Mouse (Mus musculus) MEL (cell line): ENCODE measurements around the gene Bves. TPM values are rescaled to one million over a fixed set of nuclear protein-coding genes. Genes with fewer than 3 reads are reported as not detected.

Source experiments
- DNase-seq: peaks from one replicate; pipeline ENCODE4 v3.0.0; 2011; ENCODE audit warnings: low read depth, low spot score
- H3K27ac ChIP-seq: 2 replicates; pipeline ENCODE4 v1.5.1; 2012; ENCODE audit warnings: low read depth, mild to moderate bottlenecking, control low read depth, low read length, moderate library complexity; ENCODE audit not compliant: control insufficient read depth
- H3K27me3 ChIP-seq, 2 experiments: fragments of 150-350 bp in 1 of 2; sonication (generic) in 1 of 2; 2 replicates each; pipeline ENCODE4 v1.6.1; 2012; ENCODE audit warnings: low read length in 2 of 2, mild to moderate bottlenecking in 2 of 2, improper control_type of control experiment in 1 of 2, moderate library complexity in 1 of 2; ENCODE audit not compliant: insufficient read depth in 2 of 2, control insufficient read depth in 1 of 2
- H3K36me3 ChIP-seq, 2 experiments: 2 replicates each; pipeline ENCODE4 v1.6.1; 2012 to 2014; ENCODE audit warnings: low read length in 2 of 2, improper control_type of control experiment in 1 of 2, inconsistent platforms in 1 of 2, mild to moderate bottlenecking in 1 of 2; ENCODE audit not compliant: insufficient read depth in 2 of 2, control insufficient read depth in 1 of 2
- H3K4me1 ChIP-seq, 2 experiments: fragments of 150-350 bp in 1 of 2; sonication (generic) in 1 of 2; 2 replicates each; pipeline ENCODE4 v1.6.1; 2012; ENCODE audit warnings: low read length in 2 of 2, improper control_type of control experiment in 1 of 2, mild to moderate bottlenecking in 1 of 2; ENCODE audit not compliant: insufficient read depth in 2 of 2, control insufficient read depth in 1 of 2
- H3K4me3 ChIP-seq, 2 experiments: fragments of 150-350 bp in 1 of 2; sonication (generic) in 1 of 2; 2 replicates each; pipeline ENCODE4 v1.5.1; 2012; ENCODE audit warnings: low read depth in 2 of 2, low read length in 2 of 2, mild to moderate bottlenecking in 2 of 2, moderate library complexity in 2 of 2, control low read depth in 1 of 2, improper control_type of control experiment in 1 of 2; ENCODE audit not compliant: control insufficient read depth in 1 of 2, insufficient read depth in 1 of 2
- H3K79me2 ChIP-seq: 2 replicates; pipeline ENCODE4 v1.6.1; 2012; ENCODE audit warnings: mild to moderate bottlenecking, low read length, moderate library complexity; ENCODE audit not compliant: control insufficient read depth, poor library complexity, insufficient read depth
- H3K9ac ChIP-seq: 2 replicates; pipeline ENCODE4 v1.6.1; 2012; ENCODE audit warnings: low read depth, mild to moderate bottlenecking, control low read depth, low read length, moderate library complexity; ENCODE audit not compliant: control insufficient read depth, poor library complexity, severe bottlenecking
- H3K9me3 ChIP-seq: fragments of 150-350 bp; sonication (generic); replicated peaks from 2 replicates; pipeline ENCODE4 v1.6.1; 2012; ENCODE audit warnings: mild to moderate bottlenecking, low read length, improper control_type of control experiment, moderate library complexity; ENCODE audit not compliant: insufficient read depth
- BHLHE40 ChIP-seq: IDR thresholded peaks from 2 replicates; pipeline ENCODE4 v1.6.1; 2012; ENCODE audit warnings: low read depth, mild to moderate bottlenecking, inconsistent platforms, low read length, improper control_type of control experiment, borderline replicate concordance
- CHD2 ChIP-seq: IDR thresholded peaks from 2 replicates; pipeline ENCODE4 v1.6.1; 2011; ENCODE audit warnings: low read length, improper control_type of control experiment
- EP300 ChIP-seq, 2 experiments: IDR thresholded peaks; 2 replicates each; pipeline ENCODE4 v1.6.1; 2011; ENCODE audit warnings: improper control_type of control experiment in 2 of 2, low read length in 2 of 2, low read depth in 1 of 2, mild to moderate bottlenecking in 1 of 2
- ETS1 ChIP-seq: IDR thresholded peaks from 2 replicates; pipeline ENCODE4 v1.6.1; 2012; ENCODE audit warnings: low read depth, mild to moderate bottlenecking, inconsistent platforms, low read length, improper control_type of control experiment, moderate library complexity
- GABPA ChIP-seq: IDR thresholded peaks from 2 replicates; pipeline ENCODE4 v1.6.1; 2012; ENCODE audit warnings: low read depth, mild to moderate bottlenecking, inconsistent platforms, low read length, improper control_type of control experiment, moderate library complexity
- GATA1 ChIP-seq: IDR thresholded peaks from 2 replicates; pipeline ENCODE4 v1.6.1; 2011; ENCODE audit warnings: low read depth, low read length, improper control_type of control experiment
- KAT2A ChIP-seq: conservative IDR thresholded peaks from 2 replicates; pipeline ENCODE4 v1.6.1; 2012; ENCODE audit warnings: low read depth, low read length, improper control_type of control experiment, inconsistent platforms
- MAZ ChIP-seq: IDR thresholded peaks from 2 replicates; pipeline ENCODE4 v1.6.1; 2012; ENCODE audit warnings: low read depth, mild to moderate bottlenecking, inconsistent platforms, low read length, improper control_type of control experiment
- MXI1 ChIP-seq: IDR thresholded peaks from 2 replicates; pipeline ENCODE4 v1.6.1; 2011; ENCODE audit warnings: mild to moderate bottlenecking, low read depth, low read length, improper control_type of control experiment
- MYB ChIP-seq: IDR thresholded peaks from 2 replicates; pipeline ENCODE4 v1.6.1; 2011; ENCODE audit warnings: mild to moderate bottlenecking, low read depth, low read length, improper control_type of control experiment
- MYC ChIP-seq: IDR thresholded peaks from 2 replicates; pipeline ENCODE4 v1.6.1; 2011; ENCODE audit warnings: low read depth, mild to moderate bottlenecking, low read length, improper control_type of control experiment, moderate library complexity
- NRF1 ChIP-seq: IDR thresholded peaks from 2 replicates; pipeline ENCODE4 v1.6.1; 2014; ENCODE audit warnings: low read depth, mild to moderate bottlenecking, inconsistent platforms, low read length, improper control_type of control experiment, moderate library complexity; ENCODE audit not compliant: poor library complexity, insufficient read depth, severe bottlenecking
- POLR2A ChIP-seq, 2 experiments: IDR thresholded peaks; 2 replicates each; pipeline ENCODE4 v1.6.1; 2011 to 2012; ENCODE audit warnings: low read length in 2 of 2, mild to moderate bottlenecking in 2 of 2, control low read depth in 1 of 2, improper control_type of control experiment in 1 of 2, low read depth in 1 of 2, moderate library complexity in 1 of 2; ENCODE audit not compliant: control insufficient read depth in 1 of 2, insufficient read depth in 1 of 2, poor library complexity in 1 of 2
- POLR2AphosphoS2 ChIP-seq: IDR thresholded peaks from 2 replicates; pipeline ENCODE4 v1.6.1; 2011; ENCODE audit warnings: low read length, improper control_type of control experiment
- SMC3 ChIP-seq: IDR thresholded peaks from 2 replicates; pipeline ENCODE4 v1.6.1; 2011; ENCODE audit warnings: low read depth, low read length, improper control_type of control experiment
- TBP ChIP-seq: IDR thresholded peaks from 2 replicates; pipeline ENCODE4 v1.8.0; 2011; ENCODE audit warnings: low read depth, low read length, improper control_type of control experiment
- UBTF ChIP-seq: IDR thresholded peaks from 2 replicates; pipeline ENCODE4 v1.6.1; 2012; ENCODE audit warnings: low read depth, mild to moderate bottlenecking, inconsistent platforms, low read length, improper control_type of control experiment, moderate library complexity, borderline replicate concordance; ENCODE audit not compliant: insufficient read depth
- USF1 ChIP-seq: IDR thresholded peaks from 2 replicates; pipeline ENCODE4 v1.6.1; 2014; ENCODE audit warnings: low read depth, mild to moderate bottlenecking, inconsistent platforms, low read length, improper control_type of control experiment, moderate library complexity
- USF2 ChIP-seq, 2 experiments: IDR thresholded peaks; 2 replicates each; pipeline ENCODE4 v1.6.1; 2011 to 2012; ENCODE audit warnings: improper control_type of control experiment in 2 of 2, low read length in 2 of 2, borderline replicate concordance in 1 of 2, inconsistent platforms in 1 of 2, low read depth in 1 of 2, mild to moderate bottlenecking in 1 of 2; ENCODE audit not compliant: insufficient read depth in 1 of 2
- ZC3H11A ChIP-seq: IDR thresholded peaks from 2 replicates; pipeline ENCODE4 v1.6.1; 2012; ENCODE audit warnings: low read depth, mild to moderate bottlenecking, inconsistent platforms, low read length, improper control_type of control experiment
- ZKSCAN1 ChIP-seq: IDR thresholded peaks from 2 replicates; pipeline ENCODE4 v1.6.1; 2012; ENCODE audit warnings: low read depth, mild to moderate bottlenecking, inconsistent platforms, low read length, improper control_type of control experiment, moderate library complexity
- ZMIZ1 ChIP-seq: IDR thresholded peaks from 2 replicates; pipeline ENCODE4 v1.6.1; 2012; ENCODE audit warnings: low read depth, mild to moderate bottlenecking, inconsistent platforms, low read length, improper control_type of control experiment, moderate library complexity
- ZNF384 ChIP-seq: IDR thresholded peaks from 2 replicates; pipeline ENCODE4 v1.6.1; 2012; ENCODE audit warnings: low read depth, mild to moderate bottlenecking, inconsistent platforms, low read length, improper control_type of control experiment
- polyA plus RNA-seq, 2 experiments: library from polyadenylated mRNA; stranded (reverse) in 1 of 2; unstranded in 1 of 2; fragments of >175 nt in 1 of 2; fragments of >200 nt in 1 of 2; gene quantifications; 2 replicates each; pipeline versions ENCODE4 v1.2.1 to v1.2.4; 2012; ENCODE audit warnings: low replicate concordance in 2 of 2, low read depth in 1 of 2; ENCODE audit not compliant: insufficient read length in 2 of 2, insufficient read depth in 1 of 2, missing spikeins in 1 of 2
- total RNA-seq: library from RNA; depleted of rRNA; stranded (reverse); fragments of 300-350 nt; gene quantifications from 2 replicates; pipeline ENCODE4 v1.2.3, GENCODE M21; 2012

Bves gene
- total and polyA plus RNA-seq, 3 experiments, result not detected

DNA sequence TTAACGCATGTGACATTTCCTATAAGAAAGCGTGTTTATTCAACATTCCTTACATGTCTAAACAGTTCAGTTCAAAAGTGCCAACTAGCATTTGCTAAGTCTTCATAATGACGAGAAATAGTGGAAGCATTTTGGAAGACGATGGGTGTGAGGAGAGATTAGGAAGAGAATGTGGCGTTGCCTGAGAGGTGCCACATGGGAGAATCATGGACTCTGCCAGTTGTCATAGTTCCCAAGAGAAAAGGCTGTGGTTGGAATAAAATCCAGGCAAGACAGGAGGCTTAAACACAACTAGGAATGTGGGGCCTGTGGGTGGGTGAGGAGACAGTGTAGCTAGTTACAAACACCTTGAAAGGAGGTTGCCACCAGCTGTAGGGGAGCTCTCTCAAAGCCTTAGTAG is 30.4 kb upstream of the Bves start:
- Histone ChIP-seq H3K9ac (no peak overlapping the region), H3K4me1 (no peaks in the 10 kb centered on the region), H3K27ac (no peak overlapping the region), H3K79me2 (no peaks in the 10 kb centered on the region), H3K36me3 (no peaks in the 10 kb centered on the region), H3K27me3 (peaks cover 0 to 2% of the 10 kb centered on the region in 2 experiments; a peak in 1 of 4 replicates), H3K4me3 (no peak overlapping the region), H3K9me3 (no peaks in the 10 kb centered on the region)
- DNase-seq, result no peak
- no peak for TF ChIP-seq MAZ
- TF ChIP-seq NRF1, result no peak
- TF ChIP-seq USF2 (IDR thresholded peaks at IDR 0.05; ENCODE audit: borderline replicate concordance in 1 of 2, insufficient read depth in 1 of 2, low read depth in 1 of 2, low read length in 2 of 2), result no peak
- TF ChIP-seq MXI1, result no peak
- no peak for TF ChIP-seq ZKSCAN1
- no peak for TF ChIP-seq CHD2
- no peak for TF ChIP-seq ZC3H11A
- TF ChIP-seq GATA1, result no peak
- no peak for TF ChIP-seq KAT2A

DNA sequence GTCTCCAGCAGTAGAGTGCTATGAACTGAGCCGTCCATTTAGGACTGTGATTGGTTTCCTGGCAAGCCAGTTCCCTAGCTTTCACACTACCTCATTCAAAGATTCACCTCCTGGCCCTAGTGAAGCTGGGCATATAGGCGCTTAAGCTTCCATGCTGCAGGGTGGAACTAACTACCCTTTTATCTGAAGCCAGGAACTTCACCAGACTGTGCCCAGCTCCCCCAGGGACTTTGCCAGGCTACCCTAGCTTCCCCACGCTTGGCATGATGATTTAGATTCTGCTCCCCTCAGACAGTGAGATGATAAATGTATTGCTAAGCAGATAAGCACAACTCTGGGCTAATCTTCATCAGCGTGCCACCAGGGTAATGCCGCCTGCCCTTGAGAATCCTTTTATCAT is 24.4 kb upstream of the Bves start:
- Histone ChIP-seq H3K27ac (no peak overlapping the region), H3K27me3 (peaks cover 0 to 4% of the 10 kb centered on the region in 2 experiments; a peak in 1 of 4 replicates), H3K4me1 (no peaks in the 10 kb centered on the region), H3K36me3 (no peaks in the 10 kb centered on the region), H3K9me3 (no peaks in the 10 kb centered on the region), H3K9ac (no peak overlapping the region), H3K79me2 (no peaks in the 10 kb centered on the region), H3K4me3 (no peak overlapping the region)
- TF ChIP-seq MYB (no peak), GABPA (no peak), ETS1 (no peak), ZNF384 (no peak), KAT2A (no peak), POLR2A (IDR thresholded peaks at IDR 0.05; ENCODE audit: control insufficient read depth in 1 of 2, insufficient read depth in 1 of 2, low read depth in 1 of 2, low read length in 2 of 2, poor library complexity in 1 of 2) (no peak), TBP (no peak), ZMIZ1 (no peak), POLR2AphosphoS2 (no peak), USF1 (no peak), SMC3 (no peak), BHLHE40 (no peak), UBTF (no peak), MYC (no peak), EP300 (IDR thresholded peaks at IDR 0.05; ENCODE audit: low read depth in 1 of 2, low read length in 2 of 2) (no peak)
- no peak for DNase-seq
